Mouse (Mus musculus): Measurements from ENCODE around the gene Ifitm3.

The Ifitm3 gene

DNA sequence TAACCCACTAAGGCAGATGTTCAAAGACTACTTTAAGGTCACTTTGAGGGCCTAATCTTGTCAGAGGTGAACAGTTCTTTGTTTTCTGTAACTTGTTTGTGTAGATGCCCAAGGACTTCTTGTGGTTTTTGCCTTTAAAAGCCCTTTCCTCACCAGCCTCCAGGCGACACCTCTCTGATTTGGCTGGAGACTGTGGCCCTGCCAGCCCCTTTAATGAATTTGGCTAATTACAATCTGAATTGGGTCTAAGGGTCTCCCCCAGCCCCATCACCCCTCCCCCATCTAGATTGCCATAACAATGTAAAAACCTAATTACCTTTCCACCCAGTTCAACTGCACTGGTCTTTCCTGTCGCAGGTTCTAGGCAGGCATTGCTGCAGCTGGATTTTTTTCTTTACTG lies 47.8 kb downstream of the Ifitm3 start:
- no peak for DNase-seq (ENCODE audit: low spot score)

DNA sequence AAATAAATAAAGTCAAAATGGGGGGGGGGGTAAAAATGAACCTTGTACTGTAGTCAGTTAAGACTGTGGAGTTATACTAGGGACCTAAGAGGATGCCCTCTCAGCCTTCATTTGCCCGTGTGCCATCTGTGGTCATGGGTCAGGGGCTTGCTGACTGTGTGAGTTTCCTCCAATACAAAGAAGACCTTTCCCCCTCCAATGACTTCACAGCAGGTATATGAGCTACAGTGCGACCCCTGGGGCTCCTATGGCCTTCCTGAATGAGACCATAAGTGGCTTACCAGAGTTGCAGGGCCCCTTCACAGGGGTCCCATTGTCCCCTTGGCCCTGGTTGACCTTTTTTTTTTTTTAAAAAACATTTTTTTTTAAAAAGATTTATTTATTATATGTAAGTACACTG lies 49.2 kb downstream of the Ifitm3 start:
- no peak for DNase-seq (ENCODE audit: low spot score)

DNA sequence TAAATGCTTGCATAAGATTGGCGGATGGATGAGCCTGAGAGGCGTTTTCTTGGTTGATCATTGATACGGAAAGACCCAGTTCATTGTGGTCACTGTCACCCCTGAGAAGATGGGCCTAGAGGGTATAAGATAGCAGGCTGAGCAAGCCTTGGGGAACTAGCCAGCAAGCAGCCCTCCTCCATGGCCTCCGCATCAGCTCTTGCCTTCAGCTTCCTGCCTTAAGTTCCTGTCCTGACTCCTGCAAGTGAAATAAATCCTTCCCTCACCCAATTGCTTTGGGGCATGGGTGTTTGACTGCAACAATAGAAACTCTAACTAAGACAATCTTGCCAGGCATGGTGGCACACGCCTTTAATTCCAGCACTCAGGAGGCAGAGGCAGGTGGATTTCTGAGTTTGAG lies 50.5 kb downstream of the Ifitm3 start:
- no peak for DNase-seq (ENCODE audit: low spot score)

All from ovary, postnatal 36 days (tissue).